Mouse (Mus musculus) G1E (cell line): ENCODE measurements at regions not wholly inside any gene's neighbourhood (a gene's known extent, or its start where the extent isn't known, plus 50 kb on each side); places are given as distances from the start of the nearest gene placed in this dataset.

Experiments used
- CTCF ChIP-seq: IDR thresholded peaks from 2 replicates; pipeline ENCODE4 v1.5.1; 2012; ENCODE audit warnings: low read depth, low read length, inconsistent platforms, mixed read lengths
- GATA1 ChIP-seq: IDR thresholded peaks from 2 replicates; pipeline ENCODE4 v1.6.1; 2012; ENCODE audit warnings: borderline replicate concordance, low read length, inconsistent platforms, mixed read lengths
- TAL1 ChIP-seq: conservative IDR thresholded peaks from 2 replicates; pipeline ENCODE4 v1.6.1; 2012; ENCODE audit warnings: low read depth, low read length, inconsistent platforms, mixed read lengths

DNA sequence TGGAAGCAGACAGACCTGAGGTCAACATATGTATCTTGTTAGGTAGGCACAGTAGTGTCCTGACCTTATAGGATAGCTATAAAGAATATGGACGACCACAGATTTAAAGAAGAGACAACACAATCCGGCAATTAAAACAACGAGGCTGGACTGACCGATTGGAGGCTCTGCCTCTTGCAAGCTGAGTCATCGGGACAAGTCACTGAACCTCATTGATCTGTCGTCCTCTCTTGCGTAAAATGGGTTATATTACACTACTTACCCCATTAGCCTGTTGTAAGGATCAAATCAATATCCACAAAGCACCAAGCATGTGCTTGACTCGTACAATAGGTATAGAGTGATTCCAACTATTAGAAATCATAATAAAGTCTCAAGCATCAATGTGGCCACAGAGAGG lies 81.1 kb upstream of the Lmo4 start:
- TF ChIP-seq TAL1 (no peak), CTCF (no peak), GATA1 (no peak)
